Mouse (Mus musculus) heart, postnatal 0 days (tissue): Measurements from ENCODE around the gene Polr1d.

Experiments used
- CTCF ChIP-seq: IDR thresholded peaks from 2 replicates; pipeline ENCODE4 v1.5.1; 2016; ENCODE audit warnings: antibody characterized with exemption, control low read depth, low read depth
- EP300 ChIP-seq: IDR thresholded peaks from 2 replicates; pipeline ENCODE4 v1.6.1; 2016; ENCODE audit warnings: antibody characterized with exemption, low read depth

- TF ChIP-seq CTCF (no peak), EP300 (no peak)
Measured at GRCm38 (mm10) chr5:147039394-147039793, 37.5 kb upstream of the Polr1d start.
